Mouse (Mus musculus) liver, embryonic 16.5 days (tissue): ENCODE measurements around the gene Tnmd. TPM values are rescaled to one million over a fixed set of nuclear protein-coding genes. Genes with fewer than 3 reads are reported as not detected.
A peak's percentile ranks its signal among the peaks of the same experiment; 100 is the strongest.

Source experiments
- ATAC-seq: fragments of 200-750 bp; cut with Nextera tagmentation; 2 replicates; pipeline ENCODE4 v1.8.0; 2017; ENCODE audit warnings: low read depth, mild to moderate bottlenecking, moderate number of reproducible peaks, moderate library complexity
- H3K27ac ChIP-seq: fragments of 300-500 bp; sonication (generic); 2 replicates; pipeline ENCODE4 v1.5.1; 2014; ENCODE audit warnings: mild to moderate bottlenecking, low read length
- H3K27me3 ChIP-seq: fragments of 300-500 bp; sonication (generic); 2 replicates; pipeline ENCODE4 v1.6.1; 2014; ENCODE audit warnings: low read depth, low read length, mixed read lengths; ENCODE audit not compliant: control insufficient read depth, insufficient read depth
- H3K36me3 ChIP-seq: fragments of 300-500 bp; sonication (generic); 2 replicates; pipeline ENCODE4 v1.6.1; 2014; ENCODE audit warnings: mild to moderate bottlenecking; ENCODE audit not compliant: control insufficient read depth, insufficient read depth
- H3K4me1 ChIP-seq: fragments of 300-500 bp; sonication (generic); 2 replicates; pipeline ENCODE4 v1.6.1; 2014; ENCODE audit warnings: low read depth, low read length, mixed read lengths; ENCODE audit not compliant: control insufficient read depth
- H3K4me2 ChIP-seq: fragments of 300-500 bp; sonication (generic); 2 replicates; pipeline ENCODE4 v1.6.1; 2014; ENCODE audit warnings: low read depth, low read length, mixed read lengths
- H3K4me3 ChIP-seq: fragments of 300-500 bp; sonication (generic); 2 replicates; pipeline ENCODE4 v1.5.1; 2014; ENCODE audit warnings: low read depth, mild to moderate bottlenecking, low read length
- H3K9ac ChIP-seq: fragments of 300-500 bp; sonication (generic); 2 replicates; pipeline ENCODE4 v1.6.1; 2014; ENCODE audit warnings: low read depth, low read length
- H3K9me3 ChIP-seq: fragments of 300-500 bp; sonication (generic); replicated peaks from 2 replicates; pipeline ENCODE4 v1.6.1; 2016; ENCODE audit warnings: low read length; ENCODE audit not compliant: control insufficient read depth
- WGBS: fragments of 180-500 bp; shearing (Covaris S2); extraction: QIAGEN DNeasy Blood & Tissue Kit; methylation state at CpG from one replicate; pipeline ENCODE4 v1.1.7; 2014; ENCODE audit not compliant: insufficient replicate concordance; 5-methylcytosine and 5-hydroxymethylcytosine counted together
- polyA plus RNA-seq: library from polyadenylated mRNA; unstranded; fragments of >200 nt; fragmentation: Nextera tagmentation; extraction: Ambion mirVana; gene quantifications from 2 replicates; pipeline ENCODE4 v1.2.1, GENCODE M21; 2015

Gene Tnmd
- 0.94 and 1.1 TPM in 2 replicates for polyA plus RNA-seq

- no peaks in the 10 kb centered on the region for H3K27me3 ChIP-seq
- H3K4me3 ChIP-seq: no peak within 1 kb of the TSS
- 65% methylated on average over 5 of the region's 5 CpGs for WGBS
- H3K36me3 ChIP-seq: no peaks in the 10 kb centered on the region
- H3K27ac ChIP-seq: no peak within 1 kb of the TSS
- ATAC-seq: no peak
- H3K4me1 ChIP-seq: no peaks in the 10 kb centered on the region
- H3K9me3 ChIP-seq: no peaks in the 10 kb centered on the region
- H3K4me2 ChIP-seq: no peak within 1 kb of the TSS
- H3K9ac ChIP-seq: no peak within 1 kb of the TSS
Observed at GRCm38 (mm10) chrX:133850680-133851079, at the start of gene Tnmd. Tnmd (plus strand) TSS chrX:133850980.

GRCm38 (mm10) chrX:133853637-133854036, 2.9 kb downstream of the Tnmd start:
- no peak overlapping the region for H3K9ac ChIP-seq
- H3K4me2 ChIP-seq: no peak overlapping the region
- no peaks in the 10 kb centered on the region for H3K27me3 ChIP-seq
- WGBS: 88% methylated on average over 4 of the region's 4 CpGs
- H3K27ac ChIP-seq: no peak overlapping the region
- no peaks in the 10 kb centered on the region for H3K4me1 ChIP-seq
- no peaks in the 10 kb centered on the region for H3K9me3 ChIP-seq
- ATAC-seq: no peak
- H3K4me3 ChIP-seq: no peak overlapping the region
- H3K36me3 ChIP-seq: no peaks in the 10 kb centered on the region

- H3K4me1 ChIP-seq: no peaks in the 10 kb centered on the region
- no peaks in the 10 kb centered on the region for H3K27me3 ChIP-seq
- no peak overlapping the region for H3K4me3 ChIP-seq
- H3K27ac ChIP-seq: no peak overlapping the region
- no peak overlapping the region for H3K4me2 ChIP-seq
- no peaks in the 10 kb centered on the region for H3K9me3 ChIP-seq
- 38% methylated on average over 6 of the region's 6 CpGs for WGBS
- H3K36me3 ChIP-seq: no peaks in the 10 kb centered on the region
- no peak overlapping the region for H3K9ac ChIP-seq
- ATAC-seq: no peak
Observed at GRCm38 (mm10) chrX:133869743-133870142, 19.0 kb downstream of the Tnmd start.

GRCm38 (mm10) chrX:133887308-133887707, 36.5 kb downstream of the Tnmd start:
- no peak overlapping the region for H3K27ac ChIP-seq
- H3K4me1 ChIP-seq: no peaks in the 10 kb centered on the region
- H3K4me3 ChIP-seq: no peak overlapping the region
- H3K4me2 ChIP-seq: no peak overlapping the region
- no peaks in the 10 kb centered on the region for H3K9me3 ChIP-seq
- no peaks in the 10 kb centered on the region for H3K27me3 ChIP-seq
- no peak overlapping the region for H3K9ac ChIP-seq
- H3K36me3 ChIP-seq: no peaks in the 10 kb centered on the region
- no peak for ATAC-seq
- WGBS: 35% methylated on average over 3 of the region's 3 CpGs

GRCm38 (mm10) chrX:133888111-133888510, 37.3 kb downstream of the Tnmd start:
- Histone ChIP-seq H3K27me3 (no peaks in the 10 kb centered on the region), H3K36me3 (no peaks in the 10 kb centered on the region), H3K9ac (no peak overlapping the region), H3K4me2 (no peak overlapping the region), H3K27ac (no peak overlapping the region), H3K4me3 (no peak overlapping the region), H3K9me3 (no peaks in the 10 kb centered on the region), H3K4me1 (no peaks in the 10 kb centered on the region)
- ATAC-seq: no peak
- WGBS: 70% methylated on average over 5 of the region's 5 CpGs

GRCm38 (mm10) chrX:133898014-133898542, 47.3 kb downstream of the Tnmd start, which contains the start of gene Tspan6:
Tspan6 (minus strand) TSS chrX:133898429.
- peak within 1 kb of the TSS; percentile 55 for H3K4me3 ChIP-seq
- H3K4me2 ChIP-seq: peak within 1 kb of the TSS; percentile 64
- H3K27ac ChIP-seq: no peak within 1 kb of the TSS
- 20% methylated on average over 33 of the region's 33 CpGs for WGBS
- H3K36me3 ChIP-seq: no peaks in the 10 kb centered on the region
- H3K9me3 ChIP-seq: no peaks in the 10 kb centered on the region
- peak within 1 kb of the TSS; percentile 54 for H3K9ac ChIP-seq
- peak; percentile 68 for ATAC-seq
- H3K4me1 ChIP-seq: no peaks in the 10 kb centered on the region
- no peaks in the 10 kb centered on the region for H3K27me3 ChIP-seq

GRCm38 (mm10) chrX:133908261-133908660, 57.5 kb downstream of the Tnmd start, which contains the start of gene Srpx2:
Srpx2 (plus strand) TSS chrX:133908426.
- Histone ChIP-seq H3K4me1 (no peaks in the 10 kb centered on the region), H3K9ac (no peak within 1 kb of the TSS), H3K4me3 (no peak within 1 kb of the TSS), H3K36me3 (no peaks in the 10 kb centered on the region), H3K9me3 (no peaks in the 10 kb centered on the region), H3K27me3 (no peaks in the 10 kb centered on the region; the same call in 1 of the 2 replicates), H3K27ac (no peak within 1 kb of the TSS), H3K4me2 (no peak within 1 kb of the TSS)
- WGBS: 27% methylated on average over 3 of the region's 3 CpGs
- no peak for ATAC-seq

- H3K36me3 ChIP-seq: no peaks in the 10 kb centered on the region
- H3K4me1 ChIP-seq: no peaks in the 10 kb centered on the region
- no peak overlapping the region for H3K9ac ChIP-seq
- ATAC-seq: no peak
- H3K27ac ChIP-seq: no peak overlapping the region
- H3K4me3 ChIP-seq: no peak overlapping the region
- WGBS: 46% methylated on average over 10 of the region's 10 CpGs
- no peaks in the 10 kb centered on the region; the same call in 1 of the 2 replicates for H3K27me3 ChIP-seq
- no peak overlapping the region for H3K4me2 ChIP-seq
- H3K9me3 ChIP-seq: no peaks in the 10 kb centered on the region
Observed at GRCm38 (mm10) chrX:133911397-133912103, 60.8 kb downstream of the Tnmd start.

- no peak overlapping the region for H3K4me2 ChIP-seq
- H3K27ac ChIP-seq: no peak overlapping the region
- H3K36me3 ChIP-seq: no peaks in the 10 kb centered on the region
- H3K4me1 ChIP-seq: no peaks in the 10 kb centered on the region
- WGBS: 44% methylated on average over 3 of the region's 3 CpGs
- H3K4me3 ChIP-seq: no peak overlapping the region
- H3K9me3 ChIP-seq: no peaks in the 10 kb centered on the region
- ATAC-seq: no peak
- no peaks in the 10 kb centered on the region; the same call in 1 of the 2 replicates for H3K27me3 ChIP-seq
- H3K9ac ChIP-seq: no peak overlapping the region
Observed at GRCm38 (mm10) chrX:133913006-133913405, 62.2 kb downstream of the Tnmd start.
